Mouse (Mus musculus): ENCODE measurements around the gene Ralgapa1.

Ralgapa1 gene

DNA sequence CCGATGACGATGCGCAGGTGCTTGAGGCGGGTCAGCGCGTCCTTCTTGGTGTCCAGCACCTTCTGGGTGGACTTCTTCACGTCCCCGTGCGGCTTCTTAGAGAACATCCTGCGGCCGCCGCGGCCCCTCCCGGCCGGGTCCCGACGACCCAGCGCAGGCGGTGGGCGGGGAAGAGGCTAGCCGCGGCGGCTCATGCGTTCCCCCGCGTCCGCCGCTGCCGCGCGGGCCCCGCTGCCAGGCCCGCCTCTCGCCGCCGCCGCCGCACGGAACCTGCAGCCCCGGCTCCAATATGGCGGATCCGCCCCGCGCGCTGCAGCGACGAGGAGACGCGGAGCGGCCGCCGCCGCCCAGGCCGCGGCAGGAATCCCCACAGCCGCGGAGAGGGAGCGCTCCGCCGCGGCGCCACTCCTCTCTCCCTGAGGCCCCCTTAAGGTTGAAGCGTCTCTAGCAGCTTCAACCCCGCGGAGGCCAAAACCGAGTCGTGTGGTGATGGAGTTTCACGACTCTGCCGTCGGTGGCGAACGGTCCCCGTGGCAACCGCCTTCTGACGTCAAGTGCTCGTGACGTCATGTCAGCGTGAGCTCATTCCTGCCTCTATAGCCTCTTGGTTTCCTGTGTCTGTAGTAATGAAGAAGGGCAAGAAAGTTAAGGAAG, at the start of gene Ralgapa1:
TSS of gene Ralgapa1 (minus strand) at position 507 of the 654 bp plus-strand sequence.
- CTCF ChIA-PET, result no interaction called here

DNA sequence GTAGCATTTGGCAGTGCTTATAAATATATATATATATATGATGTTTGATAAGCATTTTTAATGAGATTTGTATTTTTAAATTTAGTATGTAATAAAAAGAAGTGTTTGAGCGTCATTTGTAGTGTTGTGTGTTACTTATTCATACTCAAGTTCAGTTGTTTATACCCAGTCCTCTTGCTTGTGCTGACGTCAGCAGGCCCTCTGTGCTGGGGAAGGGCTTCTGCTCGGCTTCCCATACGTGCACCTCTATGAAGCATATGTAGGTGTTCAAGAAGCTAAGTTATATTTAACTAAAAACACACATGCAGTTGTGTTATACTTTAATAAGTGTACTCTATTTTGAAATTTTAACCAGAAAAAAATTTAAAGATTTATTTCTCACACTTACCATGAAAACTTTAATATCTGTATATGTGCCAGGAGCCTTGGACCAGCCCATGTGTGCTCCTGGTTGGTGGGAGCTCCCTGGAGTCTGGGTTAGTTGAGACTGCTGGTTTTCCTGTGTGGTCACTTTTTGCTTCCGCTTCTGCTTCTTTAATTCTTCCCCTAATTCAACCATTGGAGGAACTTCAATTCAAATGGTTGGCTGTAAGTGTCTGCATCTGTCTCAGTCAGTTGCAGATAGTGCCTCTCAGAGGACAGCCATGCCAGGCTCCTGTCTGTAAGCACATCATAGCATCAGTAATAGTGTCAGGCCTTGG, 48.8 kb upstream of the Ralgapa1 start:
- CTCF ChIA-PET, result no interaction called here

DNA sequence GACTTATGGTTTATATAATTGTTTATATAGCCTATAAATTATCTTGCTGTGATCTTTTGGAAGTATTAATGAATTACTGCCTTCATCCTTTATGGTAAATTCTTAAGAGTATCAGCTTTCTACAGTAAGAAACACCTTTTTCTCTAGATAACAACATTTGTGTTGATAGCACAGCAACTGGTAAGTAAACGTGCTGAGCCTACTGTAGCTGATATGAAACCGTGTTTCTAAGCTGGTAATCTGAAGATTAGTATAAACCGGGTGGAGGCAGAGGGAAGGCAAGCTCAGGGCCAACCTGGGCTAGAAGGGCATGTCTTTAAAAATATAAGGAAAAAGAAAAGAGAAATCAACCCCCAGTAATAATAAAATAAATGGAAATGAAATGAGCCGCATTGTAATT, 46.8 kb upstream of the Ralgapa1 start:
- CTCF ChIA-PET, result no interaction called here

DNA sequence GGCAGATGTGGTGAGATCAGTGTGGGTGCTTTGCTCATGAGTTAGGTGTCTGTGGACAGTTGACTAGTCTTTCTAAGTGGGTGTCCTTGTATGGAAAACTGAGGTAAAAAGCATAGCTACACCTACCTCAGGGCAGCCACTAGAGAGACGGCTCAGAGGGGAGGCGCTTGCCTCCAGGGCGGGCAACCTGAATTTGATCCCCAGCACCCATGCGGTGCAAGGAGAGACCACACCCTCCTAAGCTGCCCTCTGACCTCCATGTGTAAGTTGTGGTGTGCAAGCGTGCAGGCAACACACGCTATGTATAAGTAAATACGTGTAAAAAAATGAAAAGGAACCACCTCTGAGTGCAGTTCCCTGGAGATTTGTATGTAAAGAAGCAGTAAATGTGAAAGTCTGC, 39.7 kb upstream of the Ralgapa1 start:
- CTCF ChIA-PET, result no interaction called here

DNA sequence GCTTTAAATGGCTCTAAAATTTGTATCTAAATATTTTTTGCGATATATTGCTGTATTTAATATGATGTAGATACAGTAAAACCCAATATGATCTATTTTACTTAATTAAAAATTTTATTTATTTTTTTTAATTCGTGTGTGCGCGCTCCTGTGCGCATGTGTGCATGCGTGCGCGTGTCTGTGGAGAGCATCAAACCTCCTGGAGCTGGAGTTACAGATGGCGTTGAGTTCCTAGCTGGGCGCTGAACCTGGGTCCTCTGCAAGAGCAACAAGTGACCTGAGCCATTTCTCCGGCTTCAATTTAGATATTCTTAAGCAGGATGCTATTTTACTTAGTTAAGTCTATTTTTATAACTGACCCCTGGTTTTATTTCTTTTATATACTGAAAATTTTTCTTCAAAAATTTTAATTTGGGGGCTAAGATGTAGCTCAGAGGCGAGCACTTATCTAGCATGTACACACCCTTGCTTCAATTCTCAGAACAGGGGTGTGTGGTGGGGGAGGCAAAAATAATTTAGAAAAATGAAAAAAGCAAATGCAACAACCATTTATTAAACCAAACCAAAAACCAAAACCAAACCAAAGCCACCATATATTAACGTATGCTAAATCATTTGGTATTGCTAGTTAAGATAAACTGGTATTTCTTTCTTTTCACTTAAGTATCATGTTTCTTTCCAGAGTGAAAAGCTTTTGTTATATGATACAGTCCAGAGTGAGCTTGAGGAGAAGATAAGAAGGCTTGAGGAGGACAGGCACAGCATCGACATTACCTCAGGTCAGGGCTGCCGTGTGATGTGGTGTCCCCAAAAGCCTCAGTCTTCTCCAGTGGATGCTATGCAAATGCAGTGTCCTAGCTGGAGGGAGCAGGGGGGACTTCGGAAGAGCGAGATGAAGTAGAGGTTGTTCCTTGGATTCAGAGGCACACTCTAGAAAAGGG, 38.7 kb upstream of the Ralgapa1 start:
- CTCF ChIA-PET, result no interaction called here

DNA sequence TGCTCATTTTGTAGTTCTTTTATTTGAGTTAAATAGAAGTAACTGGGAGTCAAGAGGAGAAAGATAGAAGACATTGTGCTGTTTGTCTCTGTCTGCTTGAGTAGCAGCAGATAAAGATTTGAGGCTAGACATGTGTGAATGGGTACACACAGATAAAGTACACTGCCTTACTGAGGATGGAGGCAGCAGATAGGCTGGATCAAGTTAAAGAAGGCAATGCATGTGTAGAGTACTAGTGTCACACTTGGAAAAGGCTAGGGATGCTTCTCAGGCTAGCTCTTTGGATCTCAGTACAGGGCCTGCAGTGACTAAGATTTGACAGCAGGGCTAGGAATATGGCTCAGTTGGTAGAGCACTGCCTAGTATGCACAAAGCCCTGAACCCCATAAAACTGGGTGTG, 29.7 kb upstream of the Ralgapa1 start:
- CTCF ChIA-PET, result no interaction called here

DNA sequence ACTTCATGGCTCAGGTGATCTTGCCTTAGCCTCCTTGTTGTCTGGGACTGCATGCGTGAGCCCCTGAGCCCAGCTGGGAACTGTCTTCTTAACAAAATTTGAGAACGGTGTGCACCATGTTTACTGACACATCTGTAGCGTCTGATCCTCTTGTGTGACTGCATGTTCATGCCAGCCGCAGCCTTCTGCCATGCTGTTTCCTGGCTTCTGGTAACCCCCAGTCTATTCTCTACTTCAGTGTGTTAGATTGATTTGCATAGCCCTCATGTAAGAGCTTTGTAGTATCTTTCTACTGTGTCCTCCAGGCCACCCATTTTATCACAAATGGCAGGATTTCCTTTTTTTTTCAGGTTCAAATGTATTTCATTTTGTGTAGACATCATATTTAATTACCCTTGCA, 26.9 kb upstream of the Ralgapa1 start:
- CTCF ChIA-PET, result no interaction called here

DNA sequence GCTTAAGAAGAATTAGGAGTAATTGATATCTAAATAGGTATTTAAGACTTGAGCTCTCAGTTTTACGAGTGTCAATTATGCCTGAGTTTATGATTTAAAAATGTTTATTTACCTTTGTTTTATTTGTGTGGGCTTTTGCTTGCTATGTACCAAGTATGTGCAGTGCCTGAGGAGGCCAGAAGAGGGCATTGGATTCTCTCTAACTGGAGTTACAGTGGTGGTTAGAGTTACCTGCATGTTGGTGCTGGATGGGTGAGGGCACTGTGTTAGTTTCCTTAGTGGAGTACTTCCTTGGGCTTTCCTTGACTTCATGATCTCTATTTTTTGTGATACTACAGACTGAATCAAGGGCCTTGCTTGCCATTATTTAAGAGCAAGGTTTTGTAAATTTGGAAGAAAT, 25.8 kb upstream of the Ralgapa1 start:
- CTCF ChIA-PET, result no interaction called here

DNA sequence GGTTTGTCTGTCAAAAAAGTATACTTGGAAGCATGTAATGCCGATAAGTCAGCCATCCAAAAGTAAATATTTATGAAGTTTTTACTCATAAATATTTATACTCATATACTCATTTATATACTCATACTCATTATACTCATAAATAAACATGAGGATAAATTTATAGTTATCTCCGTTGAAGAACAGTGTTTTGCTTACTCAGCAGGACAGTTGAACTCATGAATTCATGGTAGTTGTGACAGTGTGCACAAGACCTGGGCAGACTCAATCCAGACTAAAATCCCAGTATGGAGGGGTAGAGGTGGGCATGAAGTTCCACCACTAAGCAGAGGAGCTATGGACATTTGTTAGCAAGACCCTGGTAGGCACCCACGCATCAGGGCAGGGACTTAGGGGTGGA, 16.5 kb upstream of the Ralgapa1 start:
- CTCF ChIA-PET, result no interaction called here

DNA sequence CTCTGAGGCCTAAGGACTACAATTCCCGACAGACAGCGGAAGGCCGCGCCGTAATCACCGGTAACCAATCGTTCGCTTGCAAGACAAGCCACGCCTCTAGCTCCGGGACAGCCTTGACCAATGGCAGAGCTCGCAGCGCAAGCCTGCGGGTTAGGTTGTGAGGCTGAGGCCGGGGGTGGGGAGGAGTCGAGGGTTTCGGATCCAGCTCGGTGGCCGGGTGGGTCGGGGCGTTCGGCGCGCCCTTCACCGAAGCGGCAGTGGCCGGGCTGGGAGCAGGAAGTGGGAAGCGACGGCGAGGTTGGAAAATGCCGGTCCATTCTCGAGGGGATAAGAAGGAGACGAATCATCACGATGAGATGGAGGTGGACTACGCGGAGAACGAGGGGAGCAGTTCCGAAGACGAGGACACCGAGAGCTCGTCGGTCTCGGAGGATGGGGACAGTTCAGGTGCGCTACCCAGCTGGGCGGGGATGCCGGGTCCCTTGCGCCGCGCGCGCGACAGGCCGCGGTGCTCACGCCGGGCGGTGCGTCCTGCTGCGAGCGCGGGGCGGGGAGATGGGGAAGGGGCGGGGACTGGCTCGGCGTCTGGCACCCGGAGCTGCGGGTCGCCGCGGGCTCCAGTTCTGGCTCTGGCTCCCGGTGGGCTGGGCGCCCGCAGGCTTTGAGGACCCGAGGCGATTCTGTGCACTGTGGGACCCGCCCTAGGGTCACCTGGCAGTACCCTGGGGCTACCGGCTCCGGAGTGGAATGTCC, 15.4 kb upstream of the Ralgapa1 start, which contains the start of gene Brms1l:
TSS of gene Brms1l (plus strand) at position 126 of the 753 bp plus-strand sequence.
- CTCF ChIA-PET, result interaction anchor here (0.6 to 0.9 kb wide), 3 partner anchors 9 to 458 kb away, joined by 3 to 5 read pairs (median 3); no protein-coding TSS in a partner anchor

DNA sequence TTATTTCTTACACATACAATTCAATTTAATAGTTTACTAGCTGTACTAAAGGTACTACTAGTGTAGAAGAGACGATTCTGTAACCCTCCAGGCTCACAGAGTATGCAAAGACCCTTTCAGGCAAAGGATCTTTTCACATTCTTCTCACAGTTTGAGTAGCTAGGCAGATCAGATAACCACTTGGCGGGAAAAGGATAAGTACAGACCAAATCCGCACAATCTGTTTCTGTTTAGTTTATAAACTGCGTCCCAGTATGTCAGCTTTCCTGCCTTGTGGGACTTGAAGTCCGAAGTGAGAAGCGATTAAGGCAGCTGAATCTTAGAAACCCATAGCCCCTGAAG, 14.9 kb upstream of the Ralgapa1 start:
- CTCF ChIA-PET, result interaction anchor here (0.6 to 0.9 kb wide), 3 partner anchors 9 to 458 kb away, joined by 3 to 5 read pairs (median 3); no protein-coding TSS in a partner anchor

DNA sequence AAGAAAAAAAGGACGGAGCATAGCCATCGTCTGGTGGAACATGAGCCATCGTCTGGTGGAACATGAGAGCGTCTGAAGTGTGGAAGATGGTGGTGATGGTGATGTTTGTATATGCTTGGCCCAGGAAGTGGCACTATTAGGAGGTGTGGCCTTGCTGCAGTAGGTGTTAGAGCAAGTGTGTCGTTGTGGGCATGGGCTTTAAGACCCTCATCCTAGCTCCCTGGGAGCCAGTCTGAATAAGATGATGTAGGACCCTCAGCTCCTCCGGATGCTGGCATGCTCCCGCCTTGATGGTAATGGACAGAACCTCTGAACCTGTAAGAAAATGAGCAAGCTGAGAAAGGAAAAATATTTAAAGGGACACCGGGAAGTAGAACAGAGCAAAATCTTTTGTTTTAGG, 13.9 kb upstream of the Ralgapa1 start:
- CTCF ChIA-PET, result interaction anchor here (0.6 kb wide), 1 partner anchor 389 kb away, joined by 3 read pairs; no protein-coding TSS in a partner anchor

DNA sequence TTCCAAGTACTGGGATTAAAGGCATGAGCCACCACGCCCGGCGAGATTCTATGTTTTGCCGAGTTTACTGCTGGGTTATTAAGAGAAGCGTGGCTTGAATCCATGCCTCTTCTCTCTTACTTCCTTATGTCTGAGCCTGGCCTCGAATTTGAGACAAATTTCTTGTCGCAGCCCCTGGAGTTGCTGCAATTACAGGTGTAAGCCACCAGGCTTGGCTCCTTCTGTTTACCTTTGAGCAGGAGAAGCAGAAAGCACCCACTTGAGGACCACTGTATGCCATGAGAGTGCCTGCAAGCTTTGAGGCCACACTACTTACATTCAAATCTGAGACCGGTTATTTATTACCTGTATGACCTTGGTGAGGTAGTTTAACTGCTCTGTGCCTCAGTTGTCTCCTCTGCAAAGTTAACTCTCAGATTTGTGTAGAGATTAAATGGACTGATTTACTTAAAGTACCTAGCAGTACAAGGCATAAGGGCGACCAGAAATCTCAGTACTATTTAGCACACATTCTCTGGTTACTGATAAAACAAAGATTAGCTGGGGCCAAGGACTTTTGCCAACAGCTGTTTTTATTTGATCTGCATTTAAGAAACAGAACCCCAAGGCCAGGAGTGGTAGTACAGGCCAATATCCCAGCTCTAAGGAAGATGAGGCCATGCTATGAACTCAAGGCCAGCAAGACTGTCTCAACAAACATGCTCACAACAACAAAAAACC, 13.1 kb upstream of the Ralgapa1 start:
- CTCF ChIA-PET, result interaction anchor here (0.6 kb wide), 1 partner anchor 51 kb away, joined by 3 read pairs; no protein-coding TSS in a partner anchor

DNA sequence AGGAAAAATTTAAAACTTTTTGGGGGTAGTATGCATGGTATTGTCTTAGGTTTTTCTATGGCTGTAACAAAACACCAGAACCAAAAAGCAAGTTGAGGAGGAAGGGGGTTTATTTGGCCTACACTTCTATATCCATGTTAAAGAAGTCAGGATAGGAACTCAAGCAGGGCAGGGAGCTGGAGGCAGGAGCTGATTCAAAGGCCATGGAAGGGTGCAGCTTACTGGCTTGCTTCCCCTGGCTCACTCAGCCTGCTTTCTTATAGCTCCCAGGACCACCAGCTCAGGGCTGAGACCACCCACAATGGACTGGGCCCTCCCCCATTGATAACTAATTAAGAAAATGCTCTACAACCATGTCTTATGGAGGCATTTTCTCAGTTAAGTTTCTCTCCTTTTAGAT, 12.0 kb upstream of the Ralgapa1 start:
- CTCF ChIA-PET, result no interaction called here

DNA sequence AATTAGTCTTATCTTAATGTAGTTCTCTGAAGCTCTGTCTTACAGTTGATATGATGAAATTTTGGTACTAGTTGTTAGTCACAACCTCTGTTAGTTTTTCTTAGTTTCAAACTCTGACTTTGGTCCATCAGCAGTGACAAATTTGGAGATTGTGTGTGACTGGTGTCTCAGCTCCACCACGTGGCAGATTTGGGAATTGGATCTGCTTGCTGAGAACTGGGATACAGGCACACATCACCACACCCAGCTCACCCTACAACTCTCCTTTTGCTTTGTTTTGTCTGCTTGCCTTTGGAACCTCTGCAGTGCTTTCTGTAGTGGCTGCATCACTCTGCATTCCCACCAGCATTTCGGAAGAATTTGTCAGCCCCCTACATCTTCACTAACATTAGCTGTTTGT, 10.1 kb upstream of the Ralgapa1 start:
- CTCF ChIA-PET, result interaction anchor here (0.6 kb wide), 1 partner anchor 976 kb away, joined by 3 read pairs; no protein-coding TSS in a partner anchor

DNA sequence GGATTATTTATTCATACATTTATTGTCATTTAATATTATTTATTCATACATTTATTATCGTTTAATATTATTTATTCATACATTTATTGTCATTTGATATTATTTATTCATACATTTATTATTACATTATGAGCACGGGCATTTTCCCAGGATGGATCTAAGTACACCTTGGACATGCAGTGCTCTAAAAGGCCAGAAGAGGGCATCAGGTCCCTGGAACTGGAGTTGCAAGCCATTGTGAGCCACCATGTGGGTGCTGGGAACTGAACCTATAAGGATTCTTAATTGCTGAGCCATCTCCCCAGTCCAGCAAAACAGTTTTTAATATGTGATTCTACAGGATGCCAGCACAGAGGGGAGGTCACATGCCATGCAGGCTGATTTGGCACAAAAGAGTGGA, 4.6 kb upstream of the Ralgapa1 start:
- CTCF ChIA-PET, result no interaction called here

DNA sequence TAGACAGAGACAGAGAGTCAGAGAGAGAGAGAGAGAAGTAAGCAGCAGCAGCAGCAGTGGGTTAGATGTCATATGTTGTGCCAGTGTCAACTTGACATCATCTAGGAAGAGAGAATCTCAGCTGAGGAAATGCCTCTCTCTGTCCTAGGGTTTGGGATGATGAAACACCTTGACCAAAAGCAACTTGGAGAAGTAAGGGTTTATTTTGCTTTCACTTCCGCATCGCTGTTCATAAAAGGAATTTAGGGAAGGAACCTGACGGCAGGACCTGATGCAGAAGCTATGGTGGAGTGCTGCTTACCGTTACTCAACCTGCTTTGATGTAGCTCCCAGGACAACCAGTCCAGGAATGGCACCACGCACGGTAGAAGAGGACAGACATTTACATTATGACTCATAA, 3.1 kb upstream of the Ralgapa1 start:
- CTCF ChIA-PET, result interaction anchor here (1.4 kb wide), 1 partner anchor 12 kb away, joined by 5 read pairs; no protein-coding TSS in a partner anchor

DNA sequence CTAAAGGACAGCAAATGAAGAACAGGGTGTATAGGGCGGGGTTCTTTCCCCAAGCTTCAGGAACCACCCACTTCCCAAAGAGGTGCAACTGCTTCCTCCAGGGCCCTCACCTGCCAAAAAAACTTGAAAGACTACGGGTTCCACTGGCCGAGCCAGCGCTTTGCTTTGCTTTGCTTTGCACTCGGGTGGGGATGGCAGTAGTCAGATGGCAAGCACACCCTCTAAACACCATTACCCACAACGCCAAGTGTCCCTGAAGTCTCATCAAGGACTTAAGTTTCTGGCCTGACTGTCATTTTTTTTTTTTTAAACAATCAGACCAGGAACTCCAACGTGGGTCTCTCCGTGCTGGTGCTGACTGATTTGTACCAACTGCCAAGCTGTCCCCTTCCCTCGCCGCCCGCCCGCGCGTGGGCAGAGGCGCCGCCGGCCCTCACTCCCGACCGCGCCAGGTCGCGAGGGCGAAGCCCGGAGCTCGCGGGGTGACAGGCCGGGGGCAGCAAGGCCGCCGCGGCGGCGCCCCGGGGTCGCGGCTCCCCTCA, 777 bp downstream of the Ralgapa1 start:
- CTCF ChIA-PET, result no interaction called here

DNA sequence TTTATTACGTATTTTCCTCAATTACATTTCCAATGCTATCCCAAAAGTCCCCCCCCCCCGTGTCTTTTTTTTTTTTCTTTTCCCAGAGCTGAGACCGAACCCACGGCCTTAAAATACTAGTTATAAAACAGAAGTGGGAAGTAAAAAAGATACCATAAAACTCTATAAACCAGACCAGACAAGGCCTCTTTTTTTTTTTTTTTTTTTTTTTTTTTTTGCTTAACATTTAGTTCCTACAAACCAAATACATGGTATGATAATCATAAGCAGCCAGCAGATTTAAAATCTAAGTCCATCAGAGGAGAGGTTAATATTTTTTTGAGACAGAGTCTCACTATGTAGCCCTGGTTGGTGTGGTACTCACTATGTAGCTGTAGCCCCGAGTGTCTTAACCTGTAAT, 4.5 kb downstream of the Ralgapa1 start:
- CTCF ChIA-PET, result interaction anchor here (0.6 kb wide), 1 partner anchor 11 kb away, joined by 4 read pairs; no protein-coding TSS in a partner anchor

DNA sequence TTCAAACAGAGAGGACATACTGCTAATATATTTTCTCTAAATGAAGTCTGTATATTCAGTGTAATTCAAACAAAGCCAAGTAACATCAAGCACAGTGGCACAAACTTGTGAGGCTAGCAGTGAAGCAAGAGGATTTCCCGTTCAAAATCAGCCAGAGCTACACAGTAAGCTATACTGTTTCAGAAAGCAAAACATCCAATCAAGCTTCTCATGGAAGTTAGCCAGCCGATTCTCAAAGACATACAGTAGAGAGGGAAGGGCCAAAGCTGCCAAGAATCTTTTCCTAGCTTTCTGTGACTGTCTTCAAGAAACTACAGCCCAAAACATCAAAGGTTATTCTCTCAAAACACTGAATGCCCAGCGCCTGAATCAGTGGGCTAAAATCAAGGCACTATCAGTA, 15.9 kb downstream of the Ralgapa1 start:
- CTCF ChIA-PET, result interaction anchor here (0.7 kb wide), 1 partner anchor 11 kb away, joined by 4 read pairs; no protein-coding TSS in a partner anchor
